Mouse (Mus musculus): ENCODE measurements around the gene Hsd3b5. TPM values are rescaled to one million over a fixed set of nuclear protein-coding genes. Genes with fewer than 3 reads are reported as not detected.

The Hsd3b5 gene
- polyA plus RNA-seq (2017; shearing (Covaris generic)) = not detected

DNA sequence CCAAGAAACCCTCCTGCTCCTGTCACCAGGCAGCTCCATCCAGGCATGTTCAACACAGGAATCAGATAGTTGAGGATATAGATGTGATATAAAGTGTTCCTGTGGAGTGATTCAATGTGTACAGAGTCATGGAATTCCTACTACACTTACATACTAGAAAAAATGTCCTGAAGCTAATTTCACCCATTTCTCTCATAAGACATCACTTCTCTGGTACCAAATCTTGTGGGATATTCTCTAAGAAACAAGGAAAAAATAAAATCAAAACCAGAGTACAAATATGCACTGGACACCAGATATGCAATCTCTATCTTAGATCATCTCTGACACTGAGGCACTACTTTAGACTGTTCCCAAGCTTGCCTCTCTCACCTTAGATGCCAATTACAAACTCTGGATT is at the start of gene Hsd3b5:
Gene Hsd3b5 (minus strand): TSS at position 101 of the 400 bp plus-strand sequence.

GRCm38 (mm10) chr3:98588707-98589106 is 41.3 kb downstream of the Hsd3b5 start, which contains the start of gene Gm10681:
TSS of gene Gm10681 (minus strand) at chr3:98588807.

Other genes starting within 250 kb of the Hsd3b5 start
- 0.05 TPM for gene Zfp697, start 247.8 kb downstream of the Hsd3b5 start, polyA plus RNA-seq (2017; shearing (Covaris generic))
- not detected for gene Gm4450, start 173.1 kb downstream of the Hsd3b5 start, polyA plus RNA-seq (2017; shearing (Covaris generic))
- gene Hsd3b4, start 119.7 kb downstream of the Hsd3b5 start, polyA plus RNA-seq (2017; shearing (Covaris generic)) = not detected
- gene Gm10681, start 41.4 kb downstream of the Hsd3b5 start, polyA plus RNA-seq (2017; shearing (Covaris generic)) = not detected
- gene Hsd3b2, start 94.3 kb upstream of the Hsd3b5 start, polyA plus RNA-seq (2017; shearing (Covaris generic)) = not detected
- gene Hsd3b3, start 132.9 kb upstream of the Hsd3b5 start, polyA plus RNA-seq (2017; shearing (Covaris generic)) = 0.05 TPM
- gene Hsd3b6, start 184.2 kb upstream of the Hsd3b5 start, polyA plus RNA-seq (2017; shearing (Covaris generic)) = not detected
- gene Hsd3b1, start 229.5 kb upstream of the Hsd3b5 start, polyA plus RNA-seq (2017; shearing (Covaris generic)) = not detected